Mouse (Mus musculus) left cerebral cortex, adult 8-10 months (tissue): ENCODE measurements around the gene Supt6. TPM values are rescaled to one million over a fixed set of nuclear protein-coding genes. Genes with fewer than 3 reads are reported as not detected.

ENCODE experiments used
- DNase-seq, 2 experiments: peaks; one replicate each; pipeline ENCODE4 v3.0.0; 2022; ENCODE audit warnings: low spot score in 2 of 2
- total RNA-seq, 4 experiments: library from RNA; stranded (reverse); gene quantifications; 2 replicates each; pipeline ENCODE4 v1.2.4; 2022

Supt6 gene
- total RNA-seq, 4 experiments from 2014 or later: 98.7 to 102 (median 100) TPM

DNA sequence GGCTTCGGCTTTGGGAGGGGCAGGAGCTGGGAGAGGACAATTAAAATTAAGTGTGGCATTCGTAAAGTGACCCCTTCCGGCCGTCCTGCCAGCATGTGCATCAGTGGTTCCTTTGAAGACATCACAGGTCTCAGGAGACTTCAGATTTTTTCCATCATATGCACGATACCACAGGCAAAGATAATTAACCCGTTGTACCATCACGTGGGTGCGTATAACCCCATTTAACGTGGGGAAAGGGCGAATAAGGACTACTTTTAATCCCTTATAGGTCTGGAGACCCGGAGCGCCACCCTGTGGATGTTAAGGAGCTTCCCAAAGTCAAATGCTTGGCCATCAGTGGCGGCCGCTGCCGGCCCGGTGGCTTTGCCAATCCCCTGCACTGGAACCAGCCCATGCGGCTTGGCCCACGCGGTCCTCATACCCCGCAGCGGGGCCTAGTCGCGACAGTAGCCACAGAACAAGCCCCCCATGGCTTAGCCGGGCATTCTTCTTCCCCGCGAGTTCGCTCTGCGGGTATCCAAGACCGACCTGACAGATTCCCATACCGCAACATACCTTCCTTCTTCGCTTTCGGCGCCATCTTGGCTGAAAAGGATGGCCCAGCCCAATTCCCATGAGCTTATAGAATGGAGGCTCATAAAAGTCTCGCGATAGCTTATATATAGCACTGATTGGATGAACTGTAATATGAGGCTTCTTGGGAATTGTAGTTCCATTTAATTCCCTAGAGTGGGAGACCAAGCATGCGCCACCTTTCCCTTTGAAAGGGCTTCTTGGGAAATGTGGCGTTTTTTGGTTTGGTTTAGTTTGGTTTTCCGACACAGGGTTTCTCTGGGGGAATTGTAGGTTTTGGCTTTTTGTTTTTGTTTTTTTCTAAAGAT lies 62.6 kb downstream of the Supt6 start, which contains the start of gene Rpl23a:
TSS of gene Rpl23a (minus strand) at position 624 of the 884 bp plus-strand sequence.
- peak; percentile 85 for DNase-seq

DNA sequence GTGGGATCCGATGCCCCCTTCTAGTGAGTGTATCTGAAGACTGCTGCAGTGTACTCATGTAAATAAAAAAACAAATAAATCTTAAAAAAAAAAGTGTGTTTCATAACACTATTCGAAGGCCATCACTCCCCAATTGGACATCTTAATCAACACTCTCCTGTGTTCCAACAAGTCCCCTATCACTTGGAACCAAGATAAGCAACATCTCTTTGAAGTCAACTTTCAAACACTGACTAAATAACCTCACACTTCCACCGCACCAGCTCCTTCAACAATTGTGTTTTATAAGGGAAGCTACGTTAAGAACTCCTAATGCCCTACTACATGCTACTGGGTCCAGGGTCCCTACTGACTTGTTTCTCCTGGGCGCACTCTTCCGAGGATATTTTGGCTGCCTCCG lies 63.3 kb downstream of the Supt6 start:
- no peak for DNase-seq

DNA sequence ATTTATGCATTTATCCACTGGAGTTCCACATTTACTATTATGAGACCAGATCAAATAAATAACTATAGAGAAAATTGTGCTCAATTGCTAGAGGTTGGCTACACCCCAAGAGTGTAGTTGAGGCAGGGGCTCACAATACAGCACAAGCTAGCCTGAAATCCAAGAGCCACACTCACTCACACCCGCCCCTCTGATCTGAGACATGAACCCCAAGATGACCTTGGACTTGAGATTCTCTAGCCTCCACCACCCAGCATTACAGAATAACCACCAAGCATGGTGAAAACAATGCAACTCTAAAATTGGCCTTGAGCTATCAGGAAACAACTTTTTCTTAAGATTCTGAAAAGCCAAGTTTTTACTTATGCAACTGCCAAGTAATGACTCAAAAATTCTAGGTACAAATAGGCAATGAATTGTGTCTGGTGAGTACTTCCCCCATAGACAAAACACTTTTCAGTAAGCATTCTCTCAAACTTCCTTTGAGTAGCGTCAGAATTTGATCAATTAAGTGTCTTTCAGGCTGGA lies 63.9 kb downstream of the Supt6 start:
- DNase-seq: no peak

DNA sequence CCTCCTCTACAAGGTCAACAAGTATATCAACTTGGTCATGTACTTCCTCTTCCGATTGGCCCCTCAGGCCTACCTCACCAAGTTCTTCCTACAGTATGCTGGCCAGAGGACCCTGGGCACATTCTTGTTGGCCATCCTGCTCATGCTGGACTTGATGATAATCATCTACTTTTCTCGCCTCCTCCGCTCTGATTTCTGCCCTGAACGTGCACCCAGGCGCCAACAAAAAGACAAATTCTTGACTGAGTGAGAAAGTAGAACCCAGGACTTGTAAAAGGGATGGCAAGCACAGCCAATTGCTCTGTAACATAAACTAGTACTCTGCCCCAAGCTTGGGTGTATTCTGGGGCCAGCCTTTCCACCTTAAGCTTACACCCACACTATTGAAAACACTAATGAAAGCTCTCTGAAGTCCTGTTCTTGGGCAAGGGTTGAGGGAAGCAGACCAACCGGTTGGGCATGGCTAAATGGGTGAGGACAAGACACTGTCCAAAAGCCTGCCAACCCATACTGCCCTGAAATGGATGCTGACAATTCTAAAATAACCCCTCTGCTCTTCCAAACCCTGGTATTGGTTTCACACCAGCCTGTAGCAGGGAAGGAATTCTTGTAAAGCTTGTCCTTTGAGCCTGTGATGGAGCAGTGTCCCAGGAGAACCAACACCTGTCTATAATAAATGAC lies 65.6 kb downstream of the Supt6 start:
- DNase-seq: no peak

- DNase-seq: no peak
Observed at GRCm38 (mm10) chr11:78179438-78179999, 66.3 kb downstream of the Supt6 start.

DNA sequence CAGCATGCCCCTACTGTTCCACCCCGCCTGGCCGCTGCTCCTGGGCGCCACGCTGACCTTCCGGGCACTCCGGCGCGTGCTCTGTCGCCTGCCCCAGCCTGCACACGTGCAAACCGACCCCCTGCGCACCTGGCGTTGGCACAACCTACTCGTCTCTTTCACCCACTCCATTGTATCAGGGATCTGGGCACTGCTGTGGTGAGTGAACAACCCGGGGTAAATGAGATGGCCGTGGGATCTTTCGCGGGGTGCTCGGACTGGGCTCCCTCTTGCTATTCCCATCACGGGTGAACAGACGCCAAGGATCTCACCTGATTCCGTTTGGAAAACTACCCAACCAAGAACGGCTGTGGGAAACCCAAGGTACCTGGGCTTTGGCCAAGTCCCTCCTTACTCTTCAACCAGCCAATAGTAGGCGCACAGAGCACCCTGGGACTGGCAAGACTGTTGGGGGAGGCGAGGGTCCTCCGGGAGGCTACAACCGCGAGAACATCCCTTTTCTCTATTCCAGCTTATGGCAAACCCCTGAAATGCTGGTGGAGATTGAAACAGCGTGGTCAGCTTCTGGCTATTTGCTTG lies 66.8 kb downstream of the Supt6 start:
- DNase-seq: no peak

- peak; percentile 85 to 89 for DNase-seq
Observed at GRCm38 (mm10) chr11:78177903-78178858, 67.6 kb downstream of the Supt6 start.

DNA sequence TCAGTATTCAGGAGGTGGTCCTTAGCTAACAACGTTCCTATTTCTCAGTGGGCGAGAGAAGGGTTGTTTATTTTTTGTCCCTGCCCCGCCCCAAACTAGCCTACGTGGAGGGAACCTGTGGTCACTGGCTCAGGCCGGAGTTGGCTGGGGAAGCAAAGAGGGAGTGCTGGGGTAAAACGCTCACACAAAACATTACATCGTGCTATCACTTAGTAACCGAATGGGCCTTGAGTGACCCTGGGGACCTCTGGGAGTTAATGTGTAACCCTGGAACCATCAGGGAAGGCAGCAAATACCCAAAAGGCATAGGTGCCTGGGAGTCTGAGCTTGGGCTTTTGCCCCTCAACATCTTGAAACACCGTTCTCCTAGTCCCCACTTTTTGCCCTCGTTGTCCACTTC lies 68.3 kb downstream of the Supt6 start:
- no peak for DNase-seq

- no peak for DNase-seq
Observed at GRCm38 (mm10) chr11:78176905-78177331, 68.9 kb downstream of the Supt6 start.

GRCm38 (mm10) chr11:78176402-78176862 lies 69.4 kb downstream of the Supt6 start, which contains the start of the genes Nek8 and Tlcd1:
Gene Nek8 (minus strand): TSS chr11:78176675.
Gene Tlcd1 (plus strand): TSS chr11:78176711.
- DNase-seq: peak; percentile 65 to 77

- DNase-seq: no peak
Observed at GRCm38 (mm10) chr11:78175771-78176401, 69.9 kb downstream of the Supt6 start.

DNA sequence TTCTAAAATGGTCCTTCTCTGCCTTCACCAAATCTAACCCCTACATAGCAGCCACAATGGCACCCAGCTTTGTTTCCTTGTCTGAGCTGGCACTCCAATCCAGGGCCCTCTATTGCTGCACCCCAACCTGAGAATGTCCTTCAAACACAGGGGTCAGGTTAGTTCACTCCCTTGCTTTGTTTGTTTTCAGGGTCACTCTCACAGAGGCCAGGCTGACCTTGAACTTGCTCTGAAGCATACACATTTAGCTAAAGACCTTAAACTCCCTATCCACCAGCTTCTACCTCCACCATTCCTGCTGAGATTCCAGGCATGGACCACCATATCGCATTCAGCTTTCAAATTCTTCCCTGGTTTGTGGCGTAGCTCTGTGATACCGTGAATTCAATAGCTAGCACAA lies 71.3 kb downstream of the Supt6 start:
- DNase-seq: no peak

DNA sequence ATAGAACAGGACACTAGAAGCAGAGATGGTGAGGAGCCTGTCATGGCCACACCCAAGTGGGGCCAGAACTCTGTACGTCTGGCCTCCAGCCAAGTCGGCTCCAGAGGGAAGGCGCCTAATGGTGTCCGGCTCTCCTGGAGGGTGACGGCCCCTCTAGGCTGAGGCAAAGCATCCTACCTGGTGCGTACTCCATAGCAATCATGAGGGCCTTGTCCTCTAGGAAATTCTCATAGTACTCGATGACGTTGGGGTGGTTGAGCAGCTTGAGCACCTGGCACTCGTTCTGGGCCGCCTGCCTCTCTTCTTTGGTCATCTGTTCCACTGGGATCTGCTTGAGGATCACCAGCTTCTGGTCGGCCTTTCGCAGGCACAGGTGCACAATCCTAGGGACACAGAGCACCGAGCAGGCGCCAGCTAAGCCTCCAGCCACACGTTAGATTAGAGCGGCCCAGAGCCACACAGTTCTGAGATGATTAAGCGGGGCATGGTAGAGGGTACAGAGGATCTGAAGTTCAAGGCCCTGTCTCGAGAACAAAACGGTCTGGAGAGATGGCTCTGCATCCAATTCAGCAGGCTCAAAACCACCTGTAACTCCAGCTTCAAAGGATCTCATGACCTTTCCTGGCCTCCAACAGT lies 72.9 kb downstream of the Supt6 start:
- DNase-seq: no peak

GRCm38 (mm10) chr11:78172034-78172747 lies 73.6 kb downstream of the Supt6 start:
- no peak for DNase-seq

DNA sequence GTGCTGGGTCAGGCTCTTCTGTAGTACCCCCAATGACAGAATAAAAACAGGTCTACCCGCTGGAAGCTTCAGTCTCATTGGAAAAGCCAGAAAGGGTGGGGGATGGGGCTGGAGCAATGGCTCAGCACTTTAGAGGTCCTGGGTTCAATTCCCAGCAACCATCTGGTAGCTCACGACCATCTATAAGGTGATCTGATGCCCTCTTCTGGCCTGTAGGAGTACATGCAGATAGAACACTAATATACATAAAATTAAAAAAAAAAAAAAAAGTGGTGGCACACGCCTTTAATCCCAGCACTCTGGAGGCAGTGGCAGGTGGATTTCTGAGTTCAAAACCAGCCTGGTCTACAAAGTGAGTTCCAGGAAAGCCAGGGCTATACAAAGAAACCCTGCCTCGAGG lies 74.5 kb downstream of the Supt6 start:
- no peak for DNase-seq

DNA sequence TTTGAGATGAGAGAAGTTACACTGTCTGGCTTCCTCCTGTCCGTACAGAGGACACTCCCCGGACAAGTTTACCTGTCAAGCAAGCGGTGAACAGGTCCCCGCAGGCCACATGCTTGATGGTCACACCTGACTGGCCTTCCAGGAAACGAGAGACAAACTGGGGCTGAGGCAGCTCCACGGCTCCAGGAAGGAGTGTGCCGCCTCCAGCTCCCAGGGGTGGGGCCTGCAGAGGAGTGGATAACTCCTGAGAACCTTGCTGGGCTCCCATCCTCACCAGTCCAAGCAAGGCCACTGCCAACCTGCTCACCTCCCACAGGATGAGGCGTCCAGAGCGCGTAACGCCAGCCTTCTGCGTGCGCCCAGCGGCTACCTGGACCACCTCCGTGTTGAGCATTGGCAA lies 75.5 kb downstream of the Supt6 start:
- DNase-seq: no peak

DNA sequence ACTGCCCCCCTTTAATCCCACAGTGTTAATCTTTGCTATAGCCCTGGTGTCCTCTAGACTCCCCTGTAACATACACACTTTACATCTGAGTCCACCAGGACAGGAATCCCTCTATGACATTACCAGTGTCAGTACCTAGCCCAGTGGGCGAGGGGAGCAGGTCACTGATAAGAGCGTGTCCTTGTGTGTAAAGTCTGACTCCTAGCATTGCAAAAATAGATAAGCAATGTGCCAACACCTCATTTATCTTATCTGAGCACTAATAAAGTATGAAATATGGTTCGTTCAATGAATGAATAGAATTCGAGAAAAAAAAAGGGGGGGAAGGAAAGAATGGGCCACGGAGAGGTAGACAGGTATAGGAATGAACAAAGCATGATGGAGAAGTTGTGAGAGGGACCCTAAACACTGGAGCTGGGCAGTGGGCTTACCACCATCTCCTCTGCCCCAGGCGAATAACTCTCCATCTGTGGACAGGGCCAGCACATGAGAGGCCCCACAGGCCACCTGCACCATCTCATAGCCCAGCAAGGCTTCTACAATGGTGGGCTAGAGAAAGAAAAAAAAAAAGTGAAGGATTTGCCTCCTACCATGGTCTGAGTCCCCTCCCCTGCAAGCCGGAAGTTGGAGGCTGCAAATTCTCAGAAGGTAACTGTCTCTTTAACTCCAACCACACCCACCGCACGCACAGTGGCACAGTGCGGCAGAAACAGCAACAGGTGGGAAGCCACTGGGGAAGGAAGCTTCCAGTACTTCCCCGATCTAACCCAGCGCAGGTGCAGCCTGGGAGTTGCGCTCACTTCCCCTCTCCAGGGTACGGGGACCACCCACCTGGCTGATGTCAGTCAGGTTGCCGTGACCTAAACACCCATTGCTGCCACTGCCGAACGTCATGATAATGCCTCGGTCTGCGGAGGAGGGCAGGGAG lies 77.0 kb downstream of the Supt6 start:
- DNase-seq: no peak
